Mouse (Mus musculus) natural killer cell, adult 2 months (primary cell): ENCODE data around the gene Tbx3.

ENCODE experiments used
- DNase-seq, 2 experiments: peaks; one replicate each; pipeline ENCODE4 v3.0.0; 2022; ENCODE audit warnings: low spot score in 2 of 2

The Tbx3 gene

DNA sequence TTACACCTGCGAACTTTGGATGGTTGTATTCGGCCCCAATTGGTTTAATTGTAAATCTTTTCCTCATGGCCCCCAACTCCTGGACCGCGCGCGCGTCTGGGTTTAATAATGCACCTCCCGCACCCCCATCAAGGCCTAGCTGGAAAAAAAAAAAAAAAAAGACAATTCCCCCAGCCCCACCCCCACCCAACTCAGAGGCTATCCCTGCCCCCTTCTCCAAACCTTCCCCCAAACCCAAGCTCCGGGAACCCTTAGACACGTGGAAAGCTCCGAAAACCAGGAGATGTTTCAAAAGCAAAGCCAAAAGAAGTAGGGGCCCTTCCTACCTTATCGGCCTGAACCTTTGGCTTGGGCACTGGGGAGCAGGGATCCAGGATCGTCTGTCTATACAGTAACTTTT is 8.1 kb upstream of the Tbx3 start:
- DNase-seq = no peak

DNA sequence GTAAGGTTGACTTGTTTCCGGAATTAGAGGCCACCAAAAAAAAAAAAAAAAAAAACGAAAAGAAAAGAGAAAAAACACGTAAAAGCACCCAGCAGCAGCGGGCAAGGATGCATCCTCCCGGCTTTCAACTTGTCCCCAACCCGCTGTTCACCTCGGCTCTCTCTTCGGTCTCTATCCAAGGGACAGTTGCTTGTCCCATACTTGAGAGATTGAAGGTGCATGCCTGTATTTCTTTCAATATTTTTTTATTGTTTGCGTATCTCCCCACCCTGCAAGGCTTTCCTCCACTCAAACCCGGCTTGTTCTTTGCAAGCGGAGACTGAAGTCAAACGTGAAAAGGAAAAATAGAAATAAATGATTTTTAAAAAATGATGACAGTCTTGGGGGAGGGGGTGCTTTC is 7.7 kb upstream of the Tbx3 start:
- DNase-seq = no peak

DNA sequence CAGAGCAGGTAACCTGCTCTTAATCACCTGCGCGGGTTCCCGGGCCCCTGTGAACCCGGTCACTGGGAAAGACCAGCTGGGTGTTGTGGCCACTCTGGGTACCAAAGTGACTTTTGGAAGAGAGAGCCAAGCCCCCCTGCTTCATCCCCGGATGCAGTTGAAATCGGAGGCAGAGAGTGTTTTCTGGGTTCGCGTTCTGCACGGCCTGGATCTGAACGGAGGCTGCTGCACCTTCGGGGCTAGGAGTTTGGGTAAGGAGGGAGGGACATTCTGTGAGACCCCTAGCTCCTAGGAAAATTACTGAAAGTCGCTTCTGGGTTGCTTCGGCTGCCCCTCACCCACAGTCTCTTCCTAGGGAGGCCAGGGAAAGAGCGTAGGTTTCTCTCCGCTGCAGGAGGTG is 7.2 kb upstream of the Tbx3 start:
- DNase-seq = no peak

DNA sequence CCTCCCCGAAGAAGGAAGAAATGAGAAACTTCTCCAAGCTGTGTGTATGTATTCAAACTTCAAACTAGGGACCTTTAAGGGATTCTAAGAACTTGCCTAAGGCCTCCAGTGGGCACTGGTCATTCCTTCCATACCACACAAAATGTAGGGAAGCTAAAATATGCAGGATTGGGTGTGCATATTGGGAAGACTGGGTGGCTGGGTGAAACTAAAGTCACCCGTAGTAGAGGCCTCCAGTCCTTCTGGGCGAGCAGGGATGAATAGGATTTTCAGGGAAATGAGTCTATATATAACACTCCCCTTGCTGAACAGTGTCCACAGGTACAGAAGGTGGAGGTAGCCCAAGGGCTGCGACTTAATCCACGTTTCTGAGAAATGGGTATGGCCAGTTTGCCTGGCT is 6.7 kb upstream of the Tbx3 start:
- DNase-seq = no peak

DNA sequence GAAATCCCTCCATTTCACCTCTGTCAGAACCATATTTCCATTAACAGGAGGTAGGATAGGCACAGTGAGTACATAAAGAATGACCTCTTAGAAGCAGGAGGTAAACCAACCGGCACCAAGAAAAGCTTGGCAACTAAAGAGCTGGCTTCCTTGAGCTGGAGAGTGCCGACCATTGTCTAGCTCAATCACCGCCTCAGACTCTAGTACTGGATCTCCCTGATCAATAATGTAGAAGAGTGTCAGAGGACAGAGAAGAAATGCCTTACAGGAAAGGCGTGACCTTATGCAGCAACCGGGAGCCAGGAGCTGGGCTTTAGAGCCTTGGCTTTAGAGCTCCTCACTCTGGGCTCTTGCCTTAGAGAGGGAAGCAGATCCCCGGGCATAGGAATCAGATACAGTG is 4.7 kb upstream of the Tbx3 start:
- DNase-seq = no peak

DNA sequence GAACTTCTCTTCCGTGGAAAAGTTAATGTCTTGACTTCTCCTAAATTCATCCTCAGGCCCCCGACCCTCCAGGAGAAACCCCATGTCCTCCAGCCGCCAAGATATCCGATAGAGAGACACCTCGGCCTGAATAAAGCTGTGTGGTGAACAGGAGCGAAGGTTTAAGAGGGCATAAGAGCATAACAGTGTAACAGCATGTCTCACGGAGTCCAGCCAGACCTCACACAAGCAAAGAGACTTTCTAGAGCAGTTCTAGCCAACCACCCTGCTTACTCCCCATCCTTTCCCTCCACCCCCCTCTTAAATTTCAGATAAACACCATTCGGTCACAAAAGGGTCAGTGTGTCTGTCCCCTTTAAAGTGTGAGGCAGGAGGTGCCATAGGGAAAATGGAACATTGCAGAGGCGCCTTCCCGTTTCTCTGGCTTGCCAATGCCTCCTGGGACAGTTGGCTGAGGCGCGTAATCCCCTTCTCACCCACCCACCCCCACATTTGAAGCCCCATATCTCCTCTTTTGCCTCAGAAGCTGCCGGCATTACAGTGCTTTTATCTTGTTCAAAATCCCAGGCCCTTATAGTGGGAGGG is 3.0 kb upstream of the Tbx3 start:
- DNase-seq = no peak

DNA sequence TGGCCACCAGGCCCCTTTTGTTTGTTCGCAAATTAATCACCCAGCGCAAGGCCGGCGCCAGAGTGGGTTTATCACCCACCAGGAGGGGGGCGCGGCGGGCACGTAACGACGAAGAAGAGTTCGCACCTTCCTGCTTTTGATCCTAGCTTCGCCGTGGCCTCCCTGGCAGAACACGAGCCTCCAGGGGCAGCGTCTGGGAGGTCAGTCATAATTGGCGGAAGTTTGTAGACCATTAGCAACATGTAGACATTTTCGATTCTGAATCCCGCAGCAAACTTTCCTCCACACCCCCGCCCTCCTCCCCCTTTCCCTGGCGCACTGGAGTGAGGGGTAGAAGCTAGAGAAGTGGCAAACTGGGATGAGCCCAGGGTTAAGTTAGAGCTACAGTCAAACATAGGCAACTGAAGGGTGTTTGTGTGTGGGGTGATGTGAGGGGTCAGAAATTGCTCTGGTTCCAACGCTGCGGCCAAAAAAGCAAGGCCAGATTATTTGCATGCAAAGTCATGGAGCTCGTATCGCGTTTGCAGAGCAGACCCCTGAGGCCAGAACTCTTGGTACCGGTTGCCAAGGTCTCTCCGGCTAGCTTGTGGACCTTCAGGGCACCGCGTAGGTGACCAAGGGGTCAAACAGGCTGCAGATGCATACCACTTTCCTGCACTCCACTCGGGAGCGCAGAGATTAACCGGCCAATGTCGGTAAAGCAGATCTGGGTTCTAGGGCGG is 2.1 kb upstream of the Tbx3 start:
- DNase-seq = no peak

DNA sequence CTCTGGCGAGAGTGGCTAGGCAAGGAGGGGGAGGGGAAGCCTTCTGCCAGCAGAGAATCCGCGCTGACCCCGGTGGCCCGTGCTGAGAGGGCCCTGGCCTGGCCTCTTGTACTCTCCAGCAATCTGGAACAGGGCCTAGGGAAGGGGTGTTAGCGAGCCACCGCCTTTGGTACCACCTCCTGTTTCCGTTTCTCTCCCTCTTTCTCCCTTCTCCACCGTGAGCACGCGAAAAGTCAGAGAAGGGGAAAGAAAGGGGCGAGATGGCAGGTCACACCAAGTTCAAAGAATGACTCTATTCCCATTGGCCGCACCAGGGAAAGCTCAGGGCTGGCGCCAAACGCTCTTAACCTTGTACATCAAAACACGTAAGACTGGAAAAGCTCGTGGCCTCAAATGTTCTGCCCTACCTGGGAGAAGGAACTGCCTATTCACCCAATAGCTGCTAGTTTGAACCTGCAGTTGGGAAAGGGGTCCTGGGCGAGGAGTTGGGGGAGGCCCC is 1.5 kb upstream of the Tbx3 start:
- no peak for DNase-seq

DNA sequence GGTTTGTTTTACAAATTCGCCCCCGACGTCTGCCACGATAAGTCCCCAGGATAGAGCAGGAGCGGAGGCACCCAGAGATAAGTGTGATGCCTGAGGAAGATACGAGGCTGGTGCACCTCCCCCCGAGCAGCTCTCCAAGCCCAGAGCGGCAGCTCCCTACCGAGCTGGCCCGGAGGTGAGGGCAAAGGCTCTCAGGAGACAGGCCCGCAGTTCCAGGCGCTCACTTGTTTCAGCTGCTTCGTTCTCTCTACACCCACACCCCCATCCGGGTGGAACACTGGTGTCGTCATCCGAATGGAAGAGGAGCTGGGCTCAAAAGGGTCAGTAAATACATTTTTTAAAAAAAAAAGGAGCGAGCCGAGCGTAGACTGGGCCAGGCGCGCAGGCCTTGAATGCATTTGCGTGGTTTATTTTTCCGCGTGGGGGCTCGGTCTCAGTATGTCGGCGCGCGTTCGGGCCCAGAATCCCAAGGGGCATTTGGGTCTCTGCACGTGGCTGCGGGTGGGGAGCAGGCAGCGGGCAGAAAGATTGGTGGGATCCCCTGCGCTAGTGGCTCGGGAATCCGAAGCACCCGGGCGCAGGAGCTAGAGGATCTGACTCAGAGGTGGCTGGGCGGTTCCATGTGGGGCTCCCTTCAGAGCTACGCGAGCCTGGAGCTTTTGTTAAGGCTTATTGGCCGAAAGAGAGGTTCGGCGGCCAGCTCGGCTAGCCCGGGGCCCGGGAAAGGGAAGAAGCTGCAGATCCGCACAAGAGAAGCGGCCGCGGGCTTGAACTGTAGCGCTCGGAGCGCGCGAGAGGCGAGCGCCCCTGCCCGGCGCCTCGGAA is 516 bp upstream of the Tbx3 start:
- no peak for DNase-seq

DNA sequence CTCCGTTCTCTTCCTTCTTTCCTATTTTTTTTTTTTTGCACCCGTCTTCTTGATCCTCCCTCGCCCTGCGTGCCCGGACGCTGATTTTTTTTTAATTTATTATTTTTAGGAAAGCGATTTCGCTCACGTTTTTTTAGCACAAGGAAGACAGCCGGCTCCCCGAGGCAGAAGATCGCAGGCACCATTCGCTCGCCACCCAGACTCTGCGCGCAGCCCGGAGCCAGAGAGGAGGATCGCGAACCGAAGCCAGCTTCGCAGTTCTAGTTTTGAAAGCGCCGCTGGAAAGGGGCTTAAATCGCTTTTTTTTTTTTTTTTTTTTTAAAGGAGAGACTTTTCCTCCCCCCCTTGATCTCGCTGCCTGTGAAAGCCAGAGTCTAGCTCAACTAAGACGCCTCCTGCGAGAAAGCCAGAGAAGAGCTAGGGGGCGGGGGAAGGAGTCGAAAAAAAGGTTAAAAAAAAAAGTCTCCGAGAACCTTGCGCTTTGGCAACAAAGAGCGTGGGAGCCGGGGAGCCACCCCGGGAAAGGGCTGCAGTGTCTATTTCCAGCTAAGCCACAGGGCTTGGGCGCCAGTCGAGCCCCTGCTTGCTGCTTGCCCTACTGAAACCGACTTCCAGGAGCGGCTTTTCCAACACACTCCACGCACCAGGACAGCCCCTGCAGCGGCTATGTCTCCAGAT is 794 bp downstream of the Tbx3 start:
- no peak for DNase-seq

DNA sequence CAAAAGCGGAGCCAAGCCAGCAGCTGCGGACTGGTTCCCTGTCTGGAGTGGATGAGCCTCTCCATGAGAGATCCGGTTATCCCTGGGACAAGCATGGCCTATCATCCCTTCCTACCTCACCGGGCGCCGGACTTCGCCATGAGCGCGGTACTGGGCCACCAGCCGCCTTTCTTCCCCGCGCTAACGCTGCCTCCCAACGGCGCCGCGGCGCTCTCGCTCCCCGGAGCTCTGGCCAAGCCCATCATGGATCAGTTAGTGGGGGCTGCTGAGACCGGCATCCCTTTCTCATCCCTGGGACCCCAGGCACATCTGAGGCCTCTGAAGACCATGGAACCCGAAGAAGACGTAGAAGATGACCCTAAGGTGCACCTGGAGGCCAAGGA is 1.5 kb downstream of the Tbx3 start:
- no peak for DNase-seq

DNA sequence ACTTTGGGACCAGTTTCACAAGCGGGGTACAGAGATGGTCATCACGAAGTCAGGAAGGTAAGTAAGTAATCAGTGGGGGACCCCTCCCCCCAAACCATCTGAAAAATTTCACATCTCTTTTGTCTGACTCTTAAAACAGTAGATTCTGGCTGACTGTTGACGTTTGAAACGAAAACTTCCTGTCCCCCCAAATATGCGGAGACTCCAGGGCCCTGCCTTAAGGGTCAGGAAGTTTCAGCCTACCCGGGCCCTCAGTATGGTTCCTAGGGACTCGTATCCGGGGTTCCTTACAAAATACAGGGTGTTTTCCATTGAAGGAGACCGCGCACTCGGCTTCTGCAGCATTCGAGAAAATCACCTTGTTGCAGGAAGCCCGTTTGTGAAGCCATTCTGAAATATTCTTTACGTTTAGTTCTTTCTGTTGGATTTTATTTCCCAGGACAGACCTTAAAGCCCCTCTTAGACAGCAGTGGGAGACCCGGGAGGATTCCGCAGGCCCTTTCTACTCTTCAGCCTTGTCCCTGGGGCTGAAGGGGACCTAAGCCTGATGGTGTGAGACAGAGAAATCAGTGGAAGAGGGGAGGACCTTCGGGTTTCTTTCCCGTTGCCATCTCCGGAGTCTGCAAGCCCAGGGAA is 2.0 kb downstream of the Tbx3 start:
- no peak for DNase-seq

DNA sequence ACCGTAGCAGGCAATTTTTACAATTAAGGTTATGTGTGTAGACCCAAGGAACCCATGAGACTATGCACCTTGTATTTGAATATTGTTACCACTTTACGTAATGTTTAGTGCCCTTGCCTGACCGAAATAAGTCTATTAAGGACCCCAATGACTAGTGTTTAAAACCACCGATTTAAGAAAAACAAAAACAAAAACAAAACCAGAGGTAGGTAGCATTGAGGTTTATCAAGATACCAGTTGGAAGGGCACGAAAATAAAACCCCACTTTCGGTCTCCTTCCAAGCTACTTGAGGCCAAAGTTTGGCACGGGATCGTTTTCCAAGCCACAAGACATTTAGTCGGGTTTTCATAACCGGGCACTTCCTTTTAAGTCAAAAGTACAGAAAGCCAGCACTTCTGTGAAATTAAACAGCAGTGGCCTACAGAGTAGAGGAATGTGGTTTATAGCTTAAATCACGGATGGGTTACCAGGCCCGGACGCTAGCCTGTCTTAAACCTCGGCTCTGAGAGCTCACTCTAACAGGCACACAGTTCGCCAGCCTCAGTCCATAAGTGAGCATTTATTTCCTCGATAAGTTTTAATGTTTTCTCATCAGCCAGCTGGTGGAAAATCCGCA is 2.6 kb downstream of the Tbx3 start:
- DNase-seq = no peak

DNA sequence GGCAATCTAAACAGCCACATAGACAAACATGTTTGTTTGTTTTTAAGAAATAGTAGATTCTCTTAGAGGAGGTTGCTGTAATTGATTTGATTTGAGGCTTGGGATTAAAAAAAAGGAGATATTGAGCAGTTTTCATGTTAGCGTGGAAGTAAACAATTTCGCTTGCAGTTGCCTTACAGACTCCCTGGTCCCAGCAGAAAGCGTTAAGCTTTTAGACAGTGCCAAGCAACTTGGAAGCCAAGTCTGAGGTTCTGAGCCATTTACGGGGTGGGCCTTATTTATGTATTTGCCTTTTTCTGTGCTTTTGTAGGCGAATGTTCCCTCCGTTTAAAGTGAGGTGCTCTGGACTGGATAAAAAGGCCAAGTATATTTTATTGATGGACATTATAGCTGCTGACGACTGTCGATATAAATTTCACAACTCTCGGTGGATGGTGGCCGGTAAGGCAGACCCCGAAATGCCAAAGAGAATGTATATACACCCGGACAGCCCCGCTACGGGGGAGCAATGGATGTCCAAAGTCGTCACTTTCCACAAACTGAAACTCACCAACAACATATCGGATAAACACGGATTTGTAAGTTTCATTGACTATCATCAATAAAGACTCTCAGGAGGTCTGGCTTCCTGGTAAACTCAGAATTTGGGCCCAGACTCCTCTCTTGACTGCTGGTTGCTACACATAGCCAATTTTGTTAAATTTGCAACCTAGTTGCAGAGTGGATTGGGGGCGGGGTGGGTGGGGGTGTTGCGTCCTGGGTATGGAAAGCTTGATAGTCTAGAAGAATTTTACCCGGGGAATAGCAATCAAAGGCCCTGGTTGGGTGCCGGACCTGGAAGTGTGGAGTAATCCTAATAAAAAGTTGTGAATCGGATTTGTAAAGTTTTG is 3.5 kb downstream of the Tbx3 start:
- no peak for DNase-seq

DNA sequence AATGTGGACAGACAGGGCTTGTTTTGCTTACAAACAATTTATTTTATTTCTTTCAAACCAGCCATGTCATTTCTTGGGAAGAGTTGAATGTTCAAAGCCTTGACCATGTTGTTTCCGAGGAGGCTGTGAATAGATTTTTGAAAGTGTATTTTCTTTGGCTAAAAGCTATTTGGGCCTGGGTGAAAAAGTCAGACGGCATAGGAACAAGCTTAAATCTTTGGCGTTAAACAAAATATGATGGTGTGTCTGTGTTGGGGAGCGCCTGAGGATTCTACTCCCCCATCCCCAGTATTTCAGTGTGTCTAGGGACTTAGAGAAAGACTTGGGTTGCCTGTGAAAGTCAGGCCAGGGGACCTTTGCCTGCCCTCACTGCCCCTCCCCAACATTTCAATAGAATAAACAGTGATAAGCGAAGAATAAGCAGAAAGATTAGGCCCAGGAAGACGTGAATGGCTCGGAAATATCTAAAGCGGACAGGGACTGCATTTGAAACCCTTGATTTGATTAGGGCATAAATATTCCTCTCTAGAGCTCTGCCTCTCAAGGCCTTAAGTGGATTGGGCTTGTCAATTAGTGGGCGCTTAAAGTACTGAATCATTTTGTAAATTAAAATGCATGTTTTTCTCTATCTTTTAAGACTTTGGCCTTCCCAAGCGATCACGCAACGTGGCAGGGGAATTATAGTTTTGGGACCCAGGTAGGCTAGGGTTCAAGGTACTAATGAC is 4.3 kb downstream of the Tbx3 start:
- DNase-seq = no peak

DNA sequence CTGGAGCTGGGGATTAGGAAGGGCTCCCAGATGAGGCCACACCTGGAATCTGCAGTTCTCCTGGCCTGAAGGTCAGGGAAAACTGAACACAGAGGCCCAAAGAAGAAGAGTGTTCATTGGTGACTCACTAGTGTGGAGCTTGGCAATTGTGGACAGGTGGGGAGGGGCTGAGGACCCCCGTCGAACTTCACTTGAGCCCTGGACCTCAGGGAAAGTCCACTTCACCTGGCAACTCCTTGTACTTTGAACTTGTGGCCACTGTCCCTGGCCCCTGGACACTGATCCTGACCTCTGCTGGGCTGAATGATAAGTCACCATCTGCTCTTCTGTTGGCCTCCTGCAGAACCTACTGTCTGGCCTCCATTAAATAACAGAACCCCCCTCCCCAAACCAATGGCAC is 5.8 kb downstream of the Tbx3 start:
- no peak for DNase-seq

DNA sequence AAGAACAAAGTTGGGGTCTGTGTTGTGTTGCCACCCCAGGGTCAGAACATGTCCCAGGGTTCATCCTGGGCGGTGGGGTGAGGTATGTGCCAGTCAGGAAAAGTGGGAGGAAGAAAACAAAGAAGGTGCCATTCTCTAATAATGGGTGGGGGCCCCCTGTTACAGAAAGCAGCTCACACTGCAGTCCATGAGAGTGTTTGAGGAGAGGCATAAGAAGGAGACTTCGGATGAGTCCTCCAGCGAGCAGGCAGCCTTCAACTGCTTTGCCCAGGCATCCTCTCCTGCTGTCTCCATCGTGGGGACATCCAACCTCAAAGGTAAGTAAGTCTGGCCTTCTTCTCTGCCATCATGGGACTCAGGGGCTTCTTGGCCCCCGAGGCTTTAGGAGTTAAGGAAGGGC is 8.0 kb downstream of the Tbx3 start:
- DNase-seq = no peak

DNA sequence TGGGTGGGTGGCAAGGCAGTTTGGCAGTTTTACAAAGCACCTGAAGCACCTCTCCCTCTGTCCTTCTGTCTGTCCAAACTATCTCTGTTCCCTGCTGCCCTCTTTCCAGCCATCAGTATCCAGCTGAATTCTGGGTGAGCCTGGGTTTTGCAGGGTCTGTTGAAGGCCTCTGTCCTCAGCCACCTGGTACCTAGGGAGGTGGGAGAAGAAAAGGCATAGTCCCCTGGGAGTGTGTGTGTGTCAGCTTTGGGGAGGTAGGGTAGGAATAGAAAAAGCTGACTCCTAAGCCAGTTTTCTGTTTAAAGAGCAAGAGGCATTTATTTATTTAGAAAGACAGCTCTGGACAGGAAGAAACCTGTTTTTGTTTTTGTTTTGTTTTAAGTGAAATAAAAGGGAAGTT is 8.6 kb downstream of the Tbx3 start:
- no peak for DNase-seq

DNA sequence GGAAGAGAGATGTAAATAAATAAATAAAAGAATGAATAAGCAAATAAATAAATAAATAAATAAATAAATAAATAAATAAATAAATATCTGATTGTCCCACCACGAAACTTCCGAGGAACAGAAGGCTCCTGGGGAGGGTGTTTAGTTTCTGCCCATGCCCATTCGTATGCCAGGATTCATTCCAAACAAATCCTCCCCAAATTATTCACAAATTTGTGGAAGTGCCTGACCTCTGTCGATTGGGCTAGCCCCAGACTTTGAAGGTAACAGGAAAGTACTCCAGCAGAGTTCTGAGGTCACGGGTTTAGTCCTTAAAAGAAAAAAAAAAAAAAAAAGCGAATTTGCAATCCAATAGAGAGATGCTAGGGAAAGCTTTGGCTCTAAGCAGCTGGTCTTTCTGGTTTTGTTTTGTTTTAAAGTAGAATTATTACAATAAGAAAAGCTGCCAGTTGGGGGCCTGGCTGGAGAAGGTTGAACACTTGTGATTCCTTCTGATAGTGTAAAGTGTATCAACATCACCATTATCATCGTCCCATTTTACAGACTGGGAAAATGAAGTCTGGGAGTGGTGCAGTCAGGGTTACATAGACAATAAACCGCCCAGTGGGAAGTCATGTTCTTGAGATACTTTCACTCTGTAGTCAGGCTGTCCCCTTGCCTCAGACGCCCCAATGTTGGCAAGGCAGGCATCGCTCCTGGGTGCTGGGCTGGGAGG is 9.3 kb downstream of the Tbx3 start:
- DNase-seq = no peak
